Mouse (Mus musculus): Measurements from ENCODE around the gene Gsta3.

- TF ChIP-seq POLR2A (IDR thresholded peaks at IDR 0.05; ENCODE audit: control insufficient read depth, extremely low read depth, insufficient read depth, low read length, poor library complexity), result no peak
- peak; percentile 72; the same call in 1 of the 2 replicates for TF ChIP-seq CTCF (IDR thresholded peaks at IDR 0.05; ENCODE audit: borderline replicate concordance, control insufficient read depth, extremely low read depth, insufficient read depth, low read length, poor library complexity)
Measured at GRCm38 (mm10) chr1:21271343-21272055, 31.1 kb downstream of the Gsta3 start.

Data from thymus, adult 2 months (tissue).